Mouse (Mus musculus): ENCODE data around the gene Il23r. TPM values are rescaled to one million over a fixed set of nuclear protein-coding genes. Genes with fewer than 3 reads are reported as not detected.

The Il23r gene
- polyA plus RNA-seq, 1 experiment: not detected

DNA sequence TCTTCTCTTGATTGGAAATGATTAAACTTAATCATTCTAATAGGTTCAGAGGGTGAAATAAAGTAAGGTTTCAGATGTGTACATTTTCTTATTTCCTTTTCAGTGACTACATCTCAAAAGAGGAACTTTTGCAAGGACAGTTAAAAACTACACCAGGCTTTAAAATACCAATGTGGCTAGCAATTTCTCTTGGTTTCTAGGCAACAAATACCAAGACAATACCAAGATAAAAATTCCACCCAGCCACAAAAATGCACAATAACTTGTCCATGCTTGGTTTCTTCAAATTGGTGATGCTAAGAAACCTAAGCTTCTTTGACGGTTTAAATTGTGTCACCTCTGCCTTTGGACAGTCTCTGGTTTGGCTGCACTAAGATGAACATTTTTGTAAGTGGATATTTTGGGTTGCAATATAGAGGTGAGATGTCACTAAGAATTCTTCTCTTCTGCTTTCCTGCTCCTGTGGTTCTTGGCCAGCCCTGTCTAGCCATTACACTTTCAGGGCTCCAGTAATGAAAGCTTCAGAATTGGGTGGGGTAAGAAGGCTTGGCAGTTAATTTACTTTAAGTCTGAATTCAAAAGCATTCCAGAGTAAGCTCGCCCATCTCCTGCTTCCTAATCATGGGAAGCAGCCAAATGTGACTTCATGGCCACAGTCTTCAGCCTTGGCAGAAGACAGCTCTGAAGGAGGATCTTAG is 56.8 kb downstream of the Il23r start:
- H3K4me1 ChIP-seq (ENCODE audit: control insufficient read depth, insufficient read depth, low read length): no peaks in the 10 kb centered on the region
- no peak overlapping the region for H3K4me3 ChIP-seq (ENCODE audit: control insufficient read depth, low read depth, low read length)
- TF ChIP-seq POLR2A (IDR thresholded peaks at IDR 0.05; ENCODE audit: control insufficient read depth, low read depth, low read length) (no peak), CTCF (IDR thresholded peaks at IDR 0.05; ENCODE audit: control insufficient read depth, insufficient read depth, insufficient replicate concordance, low read depth, low read length) (no peak)
- H3K27ac ChIP-seq (ENCODE audit: control insufficient read depth, insufficient read depth, low read depth, low read length): no peak overlapping the region
- H3K27me3 ChIP-seq (ENCODE audit: control insufficient read depth, insufficient read depth, low read length): no peaks in the 10 kb centered on the region
- no peaks in the 10 kb centered on the region for H3K36me3 ChIP-seq (ENCODE audit: control insufficient read depth, insufficient read depth, low read length)

DNA sequence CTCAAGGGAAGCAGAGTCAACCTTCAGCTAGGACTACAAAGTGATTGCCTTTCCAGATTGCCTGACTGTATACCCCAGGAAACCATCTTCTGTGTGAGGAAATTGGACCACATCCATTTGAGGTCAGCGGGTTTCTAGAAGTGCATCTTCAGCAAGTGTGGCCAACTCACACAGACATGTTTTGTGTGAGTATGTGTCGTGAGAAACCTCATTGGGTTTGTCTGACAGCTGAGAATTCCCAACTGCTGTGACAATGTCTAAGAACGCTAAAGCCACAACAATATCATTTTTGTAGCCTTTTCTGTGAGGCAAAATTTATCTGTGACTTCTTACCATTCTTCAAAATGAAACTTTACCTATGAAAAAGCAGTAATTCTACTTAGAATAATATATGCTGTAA is 59.8 kb downstream of the Il23r start:
- Histone ChIP-seq H3K27ac (ENCODE audit: control insufficient read depth, insufficient read depth, low read depth, low read length) (no peak overlapping the region), H3K36me3 (ENCODE audit: control insufficient read depth, insufficient read depth, low read length) (no peaks in the 10 kb centered on the region), H3K27me3 (ENCODE audit: control insufficient read depth, insufficient read depth, low read length) (no peaks in the 10 kb centered on the region), H3K4me3 (ENCODE audit: control insufficient read depth, low read depth, low read length) (no peak overlapping the region), H3K4me1 (ENCODE audit: control insufficient read depth, insufficient read depth, low read length) (no peaks in the 10 kb centered on the region)
- TF ChIP-seq CTCF (IDR thresholded peaks at IDR 0.05; ENCODE audit: control insufficient read depth, insufficient read depth, insufficient replicate concordance, low read depth, low read length) (no peak), POLR2A (IDR thresholded peaks at IDR 0.05; ENCODE audit: control insufficient read depth, low read depth, low read length) (no peak)

DNA sequence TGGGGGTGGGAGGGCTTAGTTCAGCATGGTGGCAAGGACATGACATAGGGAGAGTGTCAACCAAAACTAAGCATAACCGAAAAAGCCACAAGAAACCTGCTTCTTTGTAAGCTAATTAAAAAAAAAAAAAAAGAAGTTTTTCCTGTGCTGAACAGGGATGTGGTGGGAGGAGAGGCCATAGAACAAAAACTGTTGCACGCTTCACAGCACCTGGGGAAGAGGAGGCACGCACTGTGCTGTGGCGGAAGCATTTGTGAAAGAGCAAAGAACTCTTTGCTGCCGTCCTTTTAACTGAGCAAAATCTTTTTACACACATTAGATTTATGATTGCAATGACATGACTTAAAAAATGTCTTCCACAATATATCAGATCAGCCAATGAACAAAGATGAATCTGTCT is 69.9 kb downstream of the Il23r start:
- TF ChIP-seq CTCF (IDR thresholded peaks at IDR 0.05; ENCODE audit: control insufficient read depth, insufficient read depth, insufficient replicate concordance, low read depth, low read length) (no peak), POLR2A (IDR thresholded peaks at IDR 0.05; ENCODE audit: control insufficient read depth, low read depth, low read length) (no peak)
- no peak overlapping the region for H3K27ac ChIP-seq (ENCODE audit: control insufficient read depth, insufficient read depth, low read depth, low read length)
- H3K27me3 ChIP-seq (ENCODE audit: control insufficient read depth, insufficient read depth, low read length): no peaks in the 10 kb centered on the region
- no peaks in the 10 kb centered on the region for H3K36me3 ChIP-seq (ENCODE audit: control insufficient read depth, insufficient read depth, low read length)
- H3K4me1 ChIP-seq (ENCODE audit: control insufficient read depth, insufficient read depth, low read length): no peaks in the 10 kb centered on the region
- H3K4me3 ChIP-seq (ENCODE audit: control insufficient read depth, low read depth, low read length): no peak overlapping the region

DNA sequence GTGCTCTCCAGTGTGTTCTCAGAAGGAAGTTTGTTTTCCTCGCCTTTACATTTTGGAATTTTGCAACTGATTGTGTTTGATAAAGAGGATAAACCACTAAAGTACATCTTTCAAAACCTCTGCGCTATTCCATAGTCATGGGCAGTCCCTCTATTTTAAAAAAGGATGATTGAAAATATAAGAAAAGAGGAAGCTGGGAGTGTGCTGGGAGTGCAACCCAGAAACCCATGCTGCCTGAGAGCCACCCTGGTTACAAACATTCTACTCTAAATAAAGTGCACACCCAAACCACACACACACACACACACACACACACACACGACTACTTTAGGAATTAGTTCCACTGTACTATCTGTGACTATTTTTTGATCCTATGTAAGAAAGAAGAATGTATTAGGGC is 75.1 kb downstream of the Il23r start:
- TF ChIP-seq CTCF (IDR thresholded peaks at IDR 0.05; ENCODE audit: control insufficient read depth, insufficient read depth, insufficient replicate concordance, low read depth, low read length): no peak
- no peak for TF ChIP-seq POLR2A (IDR thresholded peaks at IDR 0.05; ENCODE audit: control insufficient read depth, low read depth, low read length)

DNA sequence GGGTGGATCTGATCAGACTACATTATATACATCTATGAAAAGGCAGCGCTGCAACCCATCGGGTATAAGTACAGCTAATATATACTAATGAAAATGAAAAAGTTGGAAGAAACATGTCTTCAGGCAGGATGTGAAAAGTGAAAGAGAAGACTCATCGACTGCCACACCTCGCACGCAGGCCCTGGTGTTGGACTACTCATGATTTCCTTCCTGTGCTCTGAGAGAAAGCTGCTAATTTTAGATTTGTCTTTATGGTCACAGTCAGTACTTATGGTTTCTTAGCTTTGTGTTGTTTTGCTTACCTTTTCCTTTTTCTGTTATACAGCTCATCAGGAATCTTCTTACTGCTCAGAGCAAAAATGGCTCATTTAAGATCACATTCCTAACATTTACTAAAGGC is 76.4 kb downstream of the Il23r start:
- no peaks in the 10 kb centered on the region for H3K4me1 ChIP-seq (ENCODE audit: control insufficient read depth, insufficient read depth, low read length)
- TF ChIP-seq CTCF (IDR thresholded peaks at IDR 0.05; ENCODE audit: control insufficient read depth, insufficient read depth, insufficient replicate concordance, low read depth, low read length) (no peak), POLR2A (IDR thresholded peaks at IDR 0.05; ENCODE audit: control insufficient read depth, low read depth, low read length) (no peak)
- H3K4me3 ChIP-seq (ENCODE audit: control insufficient read depth, low read depth, low read length): no peak overlapping the region
- H3K36me3 ChIP-seq (ENCODE audit: control insufficient read depth, insufficient read depth, low read length): no peaks in the 10 kb centered on the region
- no peak overlapping the region for H3K27ac ChIP-seq (ENCODE audit: control insufficient read depth, insufficient read depth, low read depth, low read length)
- H3K27me3 ChIP-seq (ENCODE audit: control insufficient read depth, insufficient read depth, low read length): no peaks in the 10 kb centered on the region

More for the DNA sequence above, 75.1 kb downstream of the Il23r start:
- Histone ChIP-seq H3K4me3 (ENCODE audit: control insufficient read depth, low read depth, low read length) (no peak overlapping the region), H3K27ac (ENCODE audit: control insufficient read depth, insufficient read depth, low read depth, low read length) (no peak overlapping the region), H3K4me1 (ENCODE audit: control insufficient read depth, insufficient read depth, low read length) (no peaks in the 10 kb centered on the region), H3K27me3 (ENCODE audit: control insufficient read depth, insufficient read depth, low read length) (no peaks in the 10 kb centered on the region), H3K36me3 (ENCODE audit: control insufficient read depth, insufficient read depth, low read length) (no peaks in the 10 kb centered on the region)

DNA sequence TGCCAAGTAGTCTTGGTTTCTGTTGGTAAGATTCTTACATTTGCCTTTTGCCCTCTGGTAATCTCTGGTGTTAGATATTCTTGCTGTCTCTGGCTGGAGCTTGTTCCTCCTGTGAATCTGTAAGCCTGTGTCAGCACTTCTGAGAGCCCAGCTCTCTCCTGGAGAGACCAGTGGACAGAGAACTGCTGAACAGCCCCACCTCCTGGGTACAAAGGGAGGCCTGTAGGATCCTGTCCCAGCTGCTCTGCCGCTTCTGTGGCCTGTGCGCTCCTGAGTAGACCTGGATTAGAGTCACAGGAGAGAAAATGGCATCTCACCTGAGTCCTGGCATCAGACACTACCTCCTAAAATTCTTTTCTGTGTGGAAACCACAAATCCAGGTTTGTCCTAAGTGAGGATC is 78.3 kb downstream of the Il23r start:
- Histone ChIP-seq H3K4me1 (ENCODE audit: control insufficient read depth, insufficient read depth, low read length) (no peaks in the 10 kb centered on the region), H3K36me3 (ENCODE audit: control insufficient read depth, insufficient read depth, low read length) (no peaks in the 10 kb centered on the region), H3K4me3 (ENCODE audit: control insufficient read depth, low read depth, low read length) (no peak overlapping the region), H3K27me3 (ENCODE audit: control insufficient read depth, insufficient read depth, low read length) (no peaks in the 10 kb centered on the region), H3K27ac (ENCODE audit: control insufficient read depth, insufficient read depth, low read depth, low read length) (no peak overlapping the region)
- TF ChIP-seq POLR2A (IDR thresholded peaks at IDR 0.05; ENCODE audit: control insufficient read depth, low read depth, low read length) (no peak), CTCF (IDR thresholded peaks at IDR 0.05; ENCODE audit: control insufficient read depth, insufficient read depth, insufficient replicate concordance, low read depth, low read length) (no peak)

DNA sequence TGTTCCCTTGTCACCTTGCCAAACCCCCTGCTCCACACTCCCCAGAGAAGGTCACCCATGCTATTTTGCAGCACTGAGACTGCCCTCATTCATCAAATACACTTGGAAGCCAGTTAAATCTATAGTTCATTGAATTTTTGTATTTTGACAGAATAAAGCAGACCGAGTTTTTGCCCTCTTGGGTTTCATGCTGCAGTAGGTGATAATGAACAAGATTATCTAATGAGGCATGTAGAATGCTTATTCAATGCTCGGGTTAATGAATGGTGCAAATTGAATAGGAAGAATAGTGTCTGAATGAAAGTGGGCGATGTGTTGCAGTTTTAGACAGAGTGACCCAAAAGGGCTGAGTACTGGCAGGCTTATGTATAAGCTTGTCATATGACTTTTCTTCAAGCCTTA is 86.4 kb downstream of the Il23r start:
- Histone ChIP-seq H3K27me3 (ENCODE audit: control insufficient read depth, insufficient read depth, low read length) (no peaks in the 10 kb centered on the region), H3K4me1 (ENCODE audit: control insufficient read depth, insufficient read depth, low read length) (no peaks in the 10 kb centered on the region), H3K27ac (ENCODE audit: control insufficient read depth, insufficient read depth, low read depth, low read length) (no peak overlapping the region), H3K36me3 (ENCODE audit: control insufficient read depth, insufficient read depth, low read length) (no peaks in the 10 kb centered on the region), H3K4me3 (ENCODE audit: control insufficient read depth, low read depth, low read length) (no peak overlapping the region)
- TF ChIP-seq CTCF (IDR thresholded peaks at IDR 0.05; ENCODE audit: control insufficient read depth, insufficient read depth, insufficient replicate concordance, low read depth, low read length) (no peak), POLR2A (IDR thresholded peaks at IDR 0.05; ENCODE audit: control insufficient read depth, low read depth, low read length) (no peak)

Data from testis, adult 2 months (tissue).